Mouse (Mus musculus) large intestine, adult 2 months (tissue): Measurements from ENCODE around the gene Coq9. TPM values are rescaled to one million over a fixed set of nuclear protein-coding genes. Genes with fewer than 3 reads are reported as not detected.

ENCODE experiments used
- DNase-seq: peaks from one replicate; pipeline ENCODE4 v3.0.0-alpha.2; 2012; ENCODE audit warnings: low read depth, low spot score
- WGBS: fragments of 180-500 bp; shearing (Covaris S2); methylation state at CpG from one replicate; pipeline ENCODE4 v1.1.7; 2018; 5-methylcytosine and 5-hydroxymethylcytosine counted together
- polyA plus RNA-seq: library from polyadenylated mRNA; depleted of rRNA; stranded (reverse); fragments of >200 nt; gene quantifications from 2 replicates; pipeline ENCODE4 v1.2.3, GENCODE M21; 2012; rRNA removed

Coq9 gene
- polyA plus RNA-seq, 1 experiment: 100 TPM

DNA sequence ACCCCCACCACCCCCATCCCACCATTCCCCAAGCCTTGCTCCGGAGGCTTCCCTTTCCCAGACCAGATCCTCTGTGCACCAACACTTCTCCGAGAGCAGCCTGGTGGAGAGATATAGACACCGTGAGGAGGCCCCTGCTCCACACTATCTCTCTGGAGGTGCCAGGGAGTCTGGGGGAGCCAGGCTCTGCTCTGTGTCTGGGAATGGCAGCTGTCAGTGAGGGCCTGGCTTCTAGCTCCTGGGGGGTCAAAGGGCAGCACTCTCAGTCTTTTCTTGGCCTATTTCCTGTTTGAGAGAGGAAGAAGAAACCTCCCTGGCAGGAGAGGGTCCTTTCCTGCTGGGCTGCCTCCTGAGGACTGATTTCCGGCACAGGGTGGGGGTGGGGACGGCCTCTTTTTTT, 62.9 kb downstream of the Coq9 start:
- no peak for DNase-seq
- WGBS: 50% methylated on average over 5 of the region's 5 CpGs

DNA sequence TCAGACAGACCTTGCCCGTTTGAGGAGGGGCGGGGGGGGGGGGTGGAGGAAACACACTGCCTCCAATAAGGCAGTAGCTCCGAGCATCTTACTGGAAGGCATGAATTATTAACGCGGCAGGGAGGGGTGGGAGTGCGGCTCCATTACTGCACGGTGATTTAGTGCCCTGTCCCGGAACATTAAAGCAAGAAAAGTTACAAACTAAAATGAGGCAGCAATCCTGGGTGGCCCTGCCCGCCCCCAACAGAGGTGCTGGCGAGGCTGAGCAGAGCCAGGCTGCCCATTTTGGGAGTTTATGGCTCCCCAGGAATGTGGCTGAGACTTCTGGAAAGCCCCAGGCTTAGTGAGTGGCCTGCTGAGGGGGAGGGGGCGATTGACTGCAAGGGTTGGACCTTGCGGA, 65.6 kb downstream of the Coq9 start:
- 62% methylated on average over 12 of the region's 12 CpGs for WGBS
- DNase-seq: no peak

Other genes with a start within 250 kb of the Coq9 start
- 4.8 and 8.0 TPM in 2 replicates for gene Rspry1, start 236.4 kb upstream of the Coq9 start, polyA plus RNA-seq
- gene Fam192a, start 236.3 kb upstream of the Coq9 start, polyA plus RNA-seq: 22.6 and 23.3 TPM in 2 replicates
- gene Arl2bp, start 171.7 kb upstream of the Coq9 start, polyA plus RNA-seq: 61.7 and 76.1 TPM in 2 replicates
- 63.8 and 69.8 TPM in 2 replicates for gene Pllp, start 142.0 kb upstream of the Coq9 start, polyA plus RNA-seq
- gene Ccl22, start 92.7 kb upstream of the Coq9 start, polyA plus RNA-seq: 7.7 and 8.9 TPM in 2 replicates
- gene Cx3cl1, start 66.3 kb upstream of the Coq9 start, polyA plus RNA-seq: 53.2 and 127 TPM in 2 replicates
- 2.5 and 4.9 TPM in 2 replicates for gene Ccl17, start 27.9 kb upstream of the Coq9 start, polyA plus RNA-seq
- 39.1 and 44.8 TPM in 2 replicates for gene Ciapin1, start within 50 bp of the Coq9 start, polyA plus RNA-seq
- gene Polr2c, start 19.1 kb downstream of the Coq9 start, polyA plus RNA-seq: 78.3 and 78.8 TPM in 2 replicates
- 116 and 138 TPM in 2 replicates for gene Dok4, start 38.0 kb downstream of the Coq9 start, polyA plus RNA-seq
- 4.3 and 5.8 TPM in 2 replicates for gene Ccdc102a, start 79.8 kb downstream of the Coq9 start, polyA plus RNA-seq
- gene Adgrg5, start 85.4 kb downstream of the Coq9 start, polyA plus RNA-seq: 13.2 and 21.4 TPM in 2 replicates
- gene Adgrg1, start 136.4 kb downstream of the Coq9 start, polyA plus RNA-seq: 26.3 and 37.3 TPM in 2 replicates
- 5.5 and 9.2 TPM in 2 replicates for gene Adgrg3, start 179.4 kb downstream of the Coq9 start, polyA plus RNA-seq
- gene Drc7, start 216.8 kb downstream of the Coq9 start, polyA plus RNA-seq: not detected in 2 replicates
- gene Katnb1, start 242.9 kb downstream of the Coq9 start, polyA plus RNA-seq: 16.5 and 19.0 TPM in 2 replicates